Mouse (Mus musculus) forebrain, postnatal 0 days (tissue): ENCODE data around the gene Meioc. TPM values are rescaled to one million over a fixed set of nuclear protein-coding genes. Genes with fewer than 3 reads are reported as not detected.
"Not testable (repeated sequence)": the region's sequence is repeated elsewhere in the genome, so short reads cannot be mapped to it uniquely, and the experiment has no call there.

Experiments used
- ATAC-seq: fragments of 200-750 bp; cut with Nextera tagmentation; 2 replicates; pipeline ENCODE4 v1.8.0; 2017; ENCODE audit warnings: mild to moderate bottlenecking, moderate library complexity
- DNase-seq: peaks from one replicate; pipeline ENCODE4 v3.0.0-alpha.2; 2015
- H3K27ac ChIP-seq: fragments of 300-500 bp; sonication (generic); 2 replicates; pipeline ENCODE4 v1.5.1; 2014; ENCODE audit warnings: low read depth, mild to moderate bottlenecking, antibody characterized with exemption, low read length, moderate library complexity, mixed read lengths
- H3K27me3 ChIP-seq: fragments of 300-500 bp; sonication (generic); 2 replicates; pipeline ENCODE4 v1.6.1; 2014; ENCODE audit warnings: mild to moderate bottlenecking, low read length, mixed read lengths; ENCODE audit not compliant: insufficient read depth
- H3K36me3 ChIP-seq: fragments of 300-500 bp; sonication (generic); 2 replicates; pipeline ENCODE4 v1.6.1; 2014; ENCODE audit warnings: mild to moderate bottlenecking, moderate library complexity; ENCODE audit not compliant: insufficient read depth
- H3K4me1 ChIP-seq: fragments of 300-500 bp; sonication (generic); 2 replicates; pipeline ENCODE4 v1.6.1; 2014; ENCODE audit warnings: antibody characterized with exemption; ENCODE audit not compliant: insufficient read depth
- H3K4me2 ChIP-seq: fragments of 300-500 bp; sonication (generic); 2 replicates; pipeline ENCODE4 v1.6.1; 2014; ENCODE audit warnings: low read depth, mild to moderate bottlenecking, moderate library complexity
- H3K4me3 ChIP-seq: fragments of 300-500 bp; sonication (generic); 2 replicates; pipeline ENCODE4 v1.5.1; 2014; ENCODE audit warnings: low read depth, low read length, mixed read lengths
- H3K9ac ChIP-seq: fragments of 300-500 bp; sonication (generic); 2 replicates; pipeline ENCODE4 v1.6.1; 2014; ENCODE audit warnings: mild to moderate bottlenecking
- H3K9me3 ChIP-seq: fragments of 300-500 bp; sonication (generic); 2 replicates; pipeline ENCODE4 v1.6.1; 2016; ENCODE audit warnings: low read length
- CTCF ChIP-seq: sonication (generic); IDR thresholded peaks from 2 replicates; pipeline ENCODE4 v1.5.1; 2016; ENCODE audit warnings: antibody characterized with exemption, control low read depth, low read depth
- WGBS: fragments of 180-500 bp; shearing (Covaris S2); extraction: QIAGEN DNeasy Blood & Tissue Kit; methylation state at CpG from one replicate; pipeline ENCODE4 v1.1.7; 2014; 5-methylcytosine and 5-hydroxymethylcytosine counted together
- polyA plus RNA-seq: library from polyadenylated mRNA; unstranded; fragments of >200 nt; fragmentation: Nextera tagmentation; extraction: Ambion mirVana; gene quantifications from 2 replicates; pipeline ENCODE4 v1.2.1, GENCODE M21; 2015
- total RNA-seq: library from RNA; depleted of rRNA; stranded (reverse); fragments of >200 nt; gene quantifications from 2 replicates; pipeline ENCODE4 v1.2.3, GENCODE M21; 2014

Gene Meioc
- total and polyA plus RNA-seq, 2 experiments from 2014 or later, result 0.10 TPM; not detected in 1

DNA sequence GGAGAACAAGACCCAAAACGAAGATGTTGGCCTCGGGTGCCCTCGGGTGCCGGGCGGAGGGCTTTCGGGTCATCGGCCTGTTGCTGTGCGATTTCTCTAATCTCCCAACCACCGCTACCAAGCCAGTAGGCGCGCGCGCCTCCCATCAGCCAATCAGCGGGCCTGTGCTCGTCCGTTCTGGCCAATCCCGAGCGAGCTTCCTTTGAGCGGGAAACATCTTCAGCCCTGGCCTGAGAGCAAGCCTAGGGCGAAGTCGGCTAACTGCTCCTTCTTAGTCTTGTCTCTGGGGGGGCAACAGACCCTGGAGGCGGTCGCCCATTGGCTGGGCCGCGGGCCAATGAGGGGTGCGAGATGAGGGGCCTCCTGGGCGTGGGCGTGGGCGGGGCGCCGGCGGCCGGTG lies 1.6 kb downstream of the Meioc start:
- DNase-seq (no peak), ATAC-seq (no peak)
- H3K4me1 ChIP-seq, result no peaks in the 10 kb centered on the region
- WGBS, result 60% methylated on average over 33 of the region's 33 CpGs
- H3K27me3 ChIP-seq, result no peaks in the 10 kb centered on the region
- H3K9ac ChIP-seq, result no peak overlapping the region
- H3K9me3 ChIP-seq, result peaks cover 10% of the 10 kb centered on the region; the same call in 1 of the 2 replicates
- no peak overlapping the region for H3K27ac ChIP-seq
- no peak overlapping the region for H3K4me2 ChIP-seq
- no peak for TF ChIP-seq CTCF
- H3K4me3 ChIP-seq, result no peak overlapping the region
- H3K36me3 ChIP-seq, result no peaks in the 10 kb centered on the region

DNA sequence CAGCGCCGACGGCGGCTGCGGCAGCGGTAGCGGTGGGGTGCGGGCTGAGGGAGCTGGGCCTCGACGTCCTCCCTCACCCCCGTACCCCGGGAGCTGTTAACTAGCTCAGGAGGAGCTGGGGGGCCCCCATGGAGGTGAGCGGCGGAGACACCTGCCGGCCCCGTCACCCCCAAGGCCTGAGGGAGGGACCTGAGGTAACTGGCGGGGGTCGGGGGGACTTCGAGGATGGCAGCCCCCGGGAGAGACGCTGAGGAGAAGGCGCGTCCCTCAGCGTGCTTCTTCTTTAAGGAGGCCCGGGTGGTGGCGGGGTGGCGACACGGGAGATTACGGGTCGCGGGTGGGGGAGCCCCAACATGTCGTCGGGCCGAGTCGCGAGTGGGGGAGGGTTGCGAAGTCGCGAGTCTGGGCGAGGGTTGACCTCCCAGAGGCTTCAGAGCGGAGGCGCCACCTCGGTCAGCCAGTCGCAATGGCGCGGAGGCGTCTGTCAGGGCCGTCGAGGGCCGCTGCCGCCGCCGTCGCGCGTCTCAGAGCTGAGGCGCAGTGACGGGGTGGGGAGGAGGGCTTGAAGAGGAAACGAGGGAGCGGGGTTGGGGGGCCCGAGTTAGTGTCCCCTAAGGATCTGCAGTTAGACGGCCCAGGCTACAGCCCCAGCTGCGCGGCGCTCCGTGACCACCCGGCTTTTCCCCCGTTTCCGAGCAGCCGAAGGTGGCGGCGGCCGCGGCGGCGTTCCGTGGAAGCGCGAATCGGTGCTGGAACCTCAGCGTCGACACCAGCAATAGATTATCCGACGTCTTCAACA lies 2.3 kb downstream of the Meioc start:
- H3K9ac ChIP-seq, result no peak overlapping the region
- no peak overlapping the region for H3K4me2 ChIP-seq
- ATAC-seq, result no peak
- no peak overlapping the region for H3K4me3 ChIP-seq
- WGBS, result 60% methylated on average over 83 of the region's 84 CpGs
- no peaks in the 10 kb centered on the region for H3K36me3 ChIP-seq
- H3K27me3 ChIP-seq, result no peaks in the 10 kb centered on the region
- H3K9me3 ChIP-seq, result peaks cover 10% of the 10 kb centered on the region; the same call in 1 of the 2 replicates
- no peak overlapping the region for H3K27ac ChIP-seq
- no peaks in the 10 kb centered on the region for H3K4me1 ChIP-seq
- no peak for TF ChIP-seq CTCF
- DNase-seq, result no peak

DNA sequence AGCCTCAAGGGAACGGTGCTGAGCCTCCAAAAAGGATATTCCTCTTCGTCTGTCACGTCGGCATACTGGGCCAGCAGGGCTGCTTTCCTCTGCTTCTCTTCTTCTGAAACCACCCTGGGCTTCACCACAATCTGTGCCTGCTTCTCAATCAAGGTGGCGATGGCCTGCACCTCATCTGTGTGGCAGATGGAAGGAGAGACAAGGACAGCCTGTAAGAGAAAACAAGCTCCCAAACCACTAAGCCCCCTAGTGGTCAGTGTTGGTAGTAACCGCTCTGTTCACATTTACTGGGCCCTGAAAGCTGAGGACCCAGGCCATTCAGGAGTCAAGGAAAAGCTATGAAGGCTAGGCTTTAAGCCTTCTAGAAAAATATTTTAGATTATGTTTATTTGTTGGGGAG lies 26.6 kb downstream of the Meioc start:
- Histone ChIP-seq H3K4me3 (no peak overlapping the region), H3K27me3 (no peaks in the 10 kb centered on the region), H3K9me3 (no peaks in the 10 kb centered on the region), H3K27ac (no peak overlapping the region), H3K9ac (no peak overlapping the region), H3K36me3 (peaks cover 25% of the 10 kb centered on the region), H3K4me1 (no peaks in the 10 kb centered on the region), H3K4me2 (no peak overlapping the region)
- DNase-seq (peak; percentile 80), ATAC-seq (peak; percentile 40; the same call in 1 of the 2 replicates)
- TF ChIP-seq CTCF, result peak; percentile 90
- WGBS, result 55% methylated on average over 6 of the region's 6 CpGs

DNA sequence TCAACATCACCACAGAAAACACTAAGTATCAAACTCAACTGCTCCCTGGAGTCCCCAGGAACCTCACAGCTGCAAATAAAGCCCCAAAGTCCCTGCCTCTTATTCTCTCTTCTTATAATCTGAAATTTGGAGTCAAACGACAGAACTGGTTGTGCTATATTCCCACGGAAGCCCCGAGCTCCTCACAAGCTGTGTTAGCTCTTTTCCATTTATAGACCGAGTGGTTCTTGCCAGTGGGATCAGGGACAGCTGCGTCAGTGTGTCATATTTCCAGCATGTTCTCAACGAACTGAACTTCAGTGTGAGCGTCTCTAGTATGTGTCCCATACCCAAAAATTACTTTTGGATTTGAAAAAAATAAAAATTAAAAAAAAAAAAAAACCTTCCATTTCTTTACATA lies 31.8 kb downstream of the Meioc start:
- no peak overlapping the region for H3K4me3 ChIP-seq
- no peak overlapping the region for H3K9ac ChIP-seq
- H3K27ac ChIP-seq, result no peak overlapping the region
- peaks cover 5% of the 10 kb centered on the region; the same call in 1 of the 2 replicates for H3K4me1 ChIP-seq
- WGBS, result 84% methylated on average over 7 of the region's 7 CpGs
- ATAC-seq, result no peak
- peaks cover 3% of the 10 kb centered on the region for H3K36me3 ChIP-seq
- H3K27me3 ChIP-seq, result no peaks in the 10 kb centered on the region
- TF ChIP-seq CTCF, result no peak
- no peak overlapping the region for H3K4me2 ChIP-seq
- no peaks in the 10 kb centered on the region for H3K9me3 ChIP-seq
- no peak for DNase-seq

DNA sequence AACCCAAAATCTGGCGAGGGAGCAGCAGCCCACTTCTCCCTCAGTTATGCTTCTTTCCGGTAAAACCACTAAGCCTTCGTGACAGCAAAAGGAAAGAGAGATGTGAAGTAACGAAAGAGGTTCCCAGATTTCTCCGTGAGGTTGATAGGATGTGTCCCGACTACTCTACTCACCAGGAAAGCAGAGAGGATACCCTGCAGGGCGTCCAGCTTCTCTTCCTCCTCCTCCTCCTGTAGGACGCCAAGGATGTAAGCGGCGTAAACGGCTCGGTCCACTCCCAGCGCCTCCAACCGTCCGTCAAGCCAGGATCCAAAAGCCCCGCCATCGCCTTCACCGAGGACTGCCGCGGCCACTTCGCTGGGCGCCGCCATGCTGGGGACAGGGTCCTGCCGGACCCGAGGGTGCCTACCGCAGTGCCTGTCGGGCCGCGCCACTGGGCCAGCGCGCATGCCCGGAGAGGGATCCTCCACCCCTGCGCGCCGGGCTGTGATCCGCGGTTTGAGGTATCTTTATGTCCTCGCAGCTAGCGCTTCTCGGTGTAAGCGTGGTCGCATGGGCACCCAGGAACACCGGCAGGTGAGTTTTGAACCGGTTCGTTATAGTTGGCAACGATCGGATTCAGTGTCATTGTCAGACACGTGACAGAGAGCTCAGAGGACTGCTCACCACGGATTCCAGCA lies 34.0 kb downstream of the Meioc start, which contains the start of gene Ccdc43:
Ccdc43 (minus strand) TSS at position 445 of the 680 bp plus-strand sequence.
- H3K9me3 ChIP-seq, result no peaks in the 10 kb centered on the region
- H3K36me3 ChIP-seq, result peaks cover 3% of the 10 kb centered on the region
- peaks cover 5% of the 10 kb centered on the region; the same call in 1 of the 2 replicates for H3K4me1 ChIP-seq
- H3K27me3 ChIP-seq, result no peaks in the 10 kb centered on the region
- peak within 1 kb of the TSS; percentile 79 for H3K4me2 ChIP-seq
- peak within 1 kb of the TSS; percentile 81 for H3K9ac ChIP-seq
- peak within 1 kb of the TSS; percentile 86 for H3K27ac ChIP-seq
- WGBS, result 4% methylated on average over 48 of the region's 49 CpGs
- peak within 1 kb of the TSS; percentile 69 for H3K4me3 ChIP-seq
- DNase-seq, result peak; percentile 93
- TF ChIP-seq CTCF, result no peak
- ATAC-seq, result peak; percentile 99

DNA sequence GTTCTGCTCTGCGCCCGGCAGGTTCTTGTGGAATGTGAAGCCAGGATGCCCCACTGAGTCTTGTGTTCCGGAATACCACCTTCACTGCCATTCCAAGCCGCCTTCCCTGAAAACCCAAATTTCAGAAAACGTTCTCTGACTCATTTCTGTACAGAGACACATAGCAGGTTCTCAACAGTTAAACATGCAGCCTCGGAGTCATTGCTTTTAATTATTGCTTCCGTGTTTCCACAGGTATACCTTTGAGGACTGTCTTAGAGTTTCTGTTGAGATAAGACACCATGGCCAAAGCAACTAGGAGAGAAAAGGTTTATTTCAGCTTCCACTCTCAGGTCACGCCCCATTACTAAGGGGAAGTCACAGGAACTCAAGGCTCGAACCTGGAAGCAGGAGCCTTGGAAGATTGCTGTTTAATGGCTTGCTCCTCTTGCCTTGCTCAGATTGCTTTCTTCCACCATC lies 34.5 kb downstream of the Meioc start:
- Histone ChIP-seq H3K27ac (peak overlapping the region; percentile 86), H3K4me2 (peak overlapping the region; percentile 79), H3K36me3 (peaks cover 3% of the 10 kb centered on the region), H3K9ac (peak overlapping the region; percentile 81), H3K9me3 (no peaks in the 10 kb centered on the region), H3K4me1 (peaks cover 5% of the 10 kb centered on the region; the same call in 1 of the 2 replicates), H3K27me3 (no peaks in the 10 kb centered on the region), H3K4me3 (peak overlapping the region; percentile 69)
- TF ChIP-seq CTCF, result 0 out of 2 replicates have a peak, but pooled peaks have one; percentile 10
- DNase-seq (no peak), ATAC-seq (no peak)
- WGBS, result 21% methylated on average over 9 of the region's 9 CpGs

DNA sequence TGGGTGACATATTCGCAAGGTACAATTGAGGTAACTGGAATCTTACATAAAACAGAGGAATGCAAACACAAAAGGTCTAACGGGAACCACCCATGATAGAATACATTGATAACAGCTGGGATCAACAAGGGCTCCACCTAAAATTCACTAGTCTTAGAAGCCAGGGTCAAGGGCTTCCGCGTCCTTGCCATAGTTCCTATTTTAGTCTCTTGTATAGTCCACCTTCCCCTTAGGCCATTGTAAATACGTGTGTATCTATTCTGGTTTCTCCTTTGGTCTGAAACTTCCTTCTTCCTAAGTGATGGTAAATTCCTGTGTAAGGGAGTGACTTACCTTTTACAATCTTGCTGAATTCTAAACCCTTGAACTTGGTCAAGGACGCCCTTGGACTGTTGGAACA lies 38.7 kb downstream of the Meioc start:
- not testable (repeated sequence) for H3K4me2 ChIP-seq, H3K9me3 ChIP-seq, ATAC-seq, DNase-seq, H3K9ac ChIP-seq, H3K27me3 ChIP-seq, H3K4me1 ChIP-seq, H3K36me3 ChIP-seq, H3K27ac ChIP-seq, H3K4me3 ChIP-seq
- WGBS, result 91% methylated on average over 6 of the region's 6 CpGs
